Mouse (Mus musculus): Measurements from ENCODE around the gene Celsr2. TPM values are rescaled to one million over a fixed set of nuclear protein-coding genes. Genes with fewer than 3 reads are reported as not detected.

The Celsr2 gene
- polyA plus RNA-seq, 1 experiment from 2014 or later, result 53.7 TPM

GRCm38 (mm10) chr3:108409656-108410358 lies 5.5 kb downstream of the Celsr2 start:
- H3K4me3 ChIP-seq, result peak overlapping the region; percentile 97
- H3K36me3 ChIP-seq, result peaks cover 99% of the 10 kb centered on the region
- 31% methylated on average over 8 of the region's 8 CpGs for WGBS
- peaks cover 99% of the 10 kb centered on the region for H3K4me1 ChIP-seq
- DNase-seq (ENCODE audit: low spot score), result no peak
- peak overlapping the region; percentile 99 for H3K27ac ChIP-seq (replicated peaks)
- peaks cover 26% of the 10 kb centered on the region for H3K9me3 ChIP-seq (replicated peaks)
- H3K27me3 ChIP-seq (ENCODE audit: low read depth, poor library complexity, severe bottlenecking), result no peaks in the 10 kb centered on the region

- WGBS, result 86% methylated on average over 8 of the region's 8 CpGs
- peak overlapping the region; percentile 97 for H3K4me3 ChIP-seq
- peaks cover 99% of the 10 kb centered on the region for H3K36me3 ChIP-seq
Measured at GRCm38 (mm10) chr3:108408517-108409008, 6.8 kb downstream of the Celsr2 start.

GRCm38 (mm10) chr3:108406306-108406885 lies 9.0 kb downstream of the Celsr2 start:
- no peak for DNase-seq (ENCODE audit: low spot score)
- Histone ChIP-seq H3K4me3 (peak overlapping the region; percentile 42), H3K4me1 (peaks cover 98% of the 10 kb centered on the region), H3K36me3 (peaks cover 99% of the 10 kb centered on the region), H3K27ac (replicated peaks) (peak overlapping the region; percentile 99), H3K9me3 (replicated peaks) (no peaks in the 10 kb centered on the region), H3K27me3 (ENCODE audit: low read depth, poor library complexity, severe bottlenecking) (no peaks in the 10 kb centered on the region)
- 85% methylated on average over 24 of the region's 24 CpGs for WGBS

More at GRCm38 (mm10) chr3:108408517-108409008, 6.8 kb downstream of the Celsr2 start:
- Histone ChIP-seq H3K27me3 (ENCODE audit: low read depth, poor library complexity, severe bottlenecking) (no peaks in the 10 kb centered on the region), H3K4me1 (peaks cover 100% of the 10 kb centered on the region), H3K9me3 (replicated peaks) (peaks cover 13% of the 10 kb centered on the region), H3K27ac (replicated peaks) (peak overlapping the region; percentile 99)
- no peak for DNase-seq (ENCODE audit: low spot score)

GRCm38 (mm10) chr3:108405536-108406305 lies 9.6 kb downstream of the Celsr2 start:
- H3K27ac ChIP-seq (replicated peaks), result peak overlapping the region; percentile 99
- peaks cover 99% of the 10 kb centered on the region for H3K36me3 ChIP-seq
- 28% methylated on average over 14 of the region's 14 CpGs for WGBS
- H3K4me1 ChIP-seq, result peaks cover 91% of the 10 kb centered on the region
- no peaks in the 10 kb centered on the region for H3K27me3 ChIP-seq (ENCODE audit: low read depth, poor library complexity, severe bottlenecking)
- H3K9me3 ChIP-seq (replicated peaks), result no peaks in the 10 kb centered on the region
- peak overlapping the region; percentile 42 for H3K4me3 ChIP-seq
- peak; percentile 74 for DNase-seq (ENCODE audit: low spot score)

- peak overlapping the region; percentile 58 for H3K27ac ChIP-seq (replicated peaks)
- no peak for DNase-seq (ENCODE audit: low spot score)
- H3K4me1 ChIP-seq, result peaks cover 59% of the 10 kb centered on the region
- no peak overlapping the region for H3K4me3 ChIP-seq
- 88% methylated on average over 15 of the region's 15 CpGs for WGBS
- no peaks in the 10 kb centered on the region for H3K27me3 ChIP-seq (ENCODE audit: low read depth, poor library complexity, severe bottlenecking)
- peaks cover 100% of the 10 kb centered on the region for H3K36me3 ChIP-seq
- H3K9me3 ChIP-seq (replicated peaks), result no peaks in the 10 kb centered on the region
Measured at GRCm38 (mm10) chr3:108402528-108402920, 12.8 kb downstream of the Celsr2 start.

GRCm38 (mm10) chr3:108401692-108402527 lies 13.4 kb downstream of the Celsr2 start:
- DNase-seq (ENCODE audit: low spot score), result peak; percentile 80
- H3K4me1 ChIP-seq, result peaks cover 53% of the 10 kb centered on the region

GRCm38 (mm10) chr3:108400442-108400841 lies 14.9 kb downstream of the Celsr2 start:
- no peaks in the 10 kb centered on the region for H3K9me3 ChIP-seq (replicated peaks)
- no peaks in the 10 kb centered on the region for H3K27me3 ChIP-seq (ENCODE audit: low read depth, poor library complexity, severe bottlenecking)
- peaks cover 100% of the 10 kb centered on the region for H3K36me3 ChIP-seq
- no peak overlapping the region for H3K27ac ChIP-seq (replicated peaks)
- H3K4me3 ChIP-seq, result no peak overlapping the region
- peaks cover 38% of the 10 kb centered on the region for H3K4me1 ChIP-seq
- no peak for DNase-seq (ENCODE audit: low spot score)
- WGBS, result 86% methylated on average over 5 of the region's 5 CpGs

More at GRCm38 (mm10) chr3:108401692-108402527, 13.4 kb downstream of the Celsr2 start:
- WGBS, result 37% methylated on average over 22 of the region's 22 CpGs
- no peaks in the 10 kb centered on the region for H3K27me3 ChIP-seq (ENCODE audit: low read depth, poor library complexity, severe bottlenecking)
- no peaks in the 10 kb centered on the region for H3K9me3 ChIP-seq (replicated peaks)
- H3K36me3 ChIP-seq, result peaks cover 100% of the 10 kb centered on the region
- H3K4me3 ChIP-seq, result peak overlapping the region; percentile 25
- H3K27ac ChIP-seq (replicated peaks), result peak overlapping the region; percentile 58

- H3K9me3 ChIP-seq (replicated peaks), result no peaks in the 10 kb centered on the region
- peaks cover 100% of the 10 kb centered on the region for H3K36me3 ChIP-seq
- H3K4me1 ChIP-seq, result peaks cover 27% of the 10 kb centered on the region
- H3K27me3 ChIP-seq (ENCODE audit: low read depth, poor library complexity, severe bottlenecking), result no peaks in the 10 kb centered on the region
- no peak overlapping the region for H3K4me3 ChIP-seq
- H3K27ac ChIP-seq (replicated peaks), result no peak overlapping the region
- WGBS, result 95% methylated on average over 9 of the region's 9 CpGs
- no peak for DNase-seq (ENCODE audit: low spot score)
Measured at GRCm38 (mm10) chr3:108398281-108398680, 17.1 kb downstream of the Celsr2 start.

GRCm38 (mm10) chr3:108392793-108393192 lies 22.6 kb downstream of the Celsr2 start:
- Histone ChIP-seq H3K4me3 (0 out of 2 replicates have a peak overlapping the region, but pooled peaks have one; percentile 4), H3K9me3 (replicated peaks) (no peaks in the 10 kb centered on the region), H3K36me3 (peaks cover 84% of the 10 kb centered on the region), H3K27ac (replicated peaks) (peak overlapping the region; percentile 59), H3K27me3 (ENCODE audit: low read depth, poor library complexity, severe bottlenecking) (no peaks in the 10 kb centered on the region), H3K4me1 (peaks cover 43% of the 10 kb centered on the region)
- 40% methylated on average over 15 of the region's 15 CpGs for WGBS
- no peak for DNase-seq (ENCODE audit: low spot score)

- Histone ChIP-seq H3K27ac (replicated peaks) (peak overlapping the region; percentile 59), H3K27me3 (ENCODE audit: low read depth, poor library complexity, severe bottlenecking) (no peaks in the 10 kb centered on the region), H3K36me3 (peaks cover 84% of the 10 kb centered on the region), H3K4me3 (0 out of 2 replicates have a peak overlapping the region, but pooled peaks have one; percentile 4), H3K4me1 (peaks cover 43% of the 10 kb centered on the region), H3K9me3 (replicated peaks) (no peaks in the 10 kb centered on the region)
- WGBS, result 14% methylated on average over 10 of the region's 10 CpGs
- no peak for DNase-seq (ENCODE audit: low spot score)
Measured at GRCm38 (mm10) chr3:108392299-108392698, 23.1 kb downstream of the Celsr2 start.

GRCm38 (mm10) chr3:108389111-108389545 lies 26.2 kb downstream of the Celsr2 start:
- DNase-seq (ENCODE audit: low spot score), result peak; percentile 97
- Histone ChIP-seq H3K27me3 (ENCODE audit: low read depth, poor library complexity, severe bottlenecking) (no peaks in the 10 kb centered on the region), H3K4me1 (peaks cover 55% of the 10 kb centered on the region), H3K27ac (replicated peaks) (peak overlapping the region; percentile 73), H3K9me3 (replicated peaks) (no peaks in the 10 kb centered on the region), H3K36me3 (peaks cover 78% of the 10 kb centered on the region), H3K4me3 (no peak overlapping the region)
- WGBS, result 1% methylated on average over 5 of the region's 5 CpGs

- H3K27me3 ChIP-seq (ENCODE audit: low read depth, poor library complexity, severe bottlenecking), result no peaks in the 10 kb centered on the region
- DNase-seq (ENCODE audit: low spot score), result no peak
- WGBS, result 96% methylated on average over 10 of the region's 10 CpGs
- no peaks in the 10 kb centered on the region for H3K9me3 ChIP-seq (replicated peaks)
- peak overlapping the region; percentile 4; the same call in 1 of the 2 replicates for H3K4me3 ChIP-seq
- peaks cover 49% of the 10 kb centered on the region for H3K36me3 ChIP-seq
- H3K27ac ChIP-seq (replicated peaks), result no peak overlapping the region
- peaks cover 52% of the 10 kb centered on the region for H3K4me1 ChIP-seq
Measured at GRCm38 (mm10) chr3:108386186-108386585, 29.2 kb downstream of the Celsr2 start.
